Mouse (Mus musculus): Measurements from ENCODE around the gene Ankra2. TPM values are rescaled to one million over a fixed set of nuclear protein-coding genes. Genes with fewer than 3 reads are reported as not detected.

Ankra2 gene
- polyA plus RNA-seq (2012; ENCODE audit: insufficient read depth, insufficient read length, missing spikeins): 26.5 and 28.3 TPM in 2 replicates

GRCm38 (mm10) chr13:98262636-98263457 lies at the start of gene Ankra2, which contains the start of gene Utp15:
Ankra2 (plus strand) TSS chr13:98263074.
Utp15 (minus strand) TSS chr13:98263041.
- peak within 1 kb of the TSS; percentile 90 for H3K4me3 ChIP-seq (ENCODE audit: insufficient read depth, low read length)
- H3K27ac ChIP-seq (ENCODE audit: insufficient read depth, low read depth, low read length): peak within 1 kb of the TSS; percentile 65
- H3K4me1 ChIP-seq (ENCODE audit: control insufficient read depth, insufficient read depth, low read length): peaks cover 5% of the 10 kb centered on the region; the same call in 1 of the 2 replicates
- TF ChIP-seq CTCF (IDR thresholded peaks at IDR 0.05; ENCODE audit: low read depth, low read length): no peak
- no peak for TF ChIP-seq POLR2A (IDR thresholded peaks at IDR 0.05; ENCODE audit: borderline replicate concordance, low read depth, low read length)

GRCm38 (mm10) chr13:98222848-98223247 lies 40.0 kb upstream of the Ankra2 start:
- Histone ChIP-seq H3K4me3 (ENCODE audit: insufficient read depth, low read length) (no peak overlapping the region), H3K27ac (ENCODE audit: insufficient read depth, low read depth, low read length) (no peak overlapping the region), H3K4me1 (ENCODE audit: control insufficient read depth, insufficient read depth, low read length) (no peaks in the 10 kb centered on the region; the same call in 1 of the 2 replicates)
- no peak for TF ChIP-seq POLR2A (IDR thresholded peaks at IDR 0.05; ENCODE audit: borderline replicate concordance, low read depth, low read length)
- peak; percentile 32; the same call in 1 of the 2 replicates for TF ChIP-seq CTCF (IDR thresholded peaks at IDR 0.05; ENCODE audit: low read depth, low read length)

DNA sequence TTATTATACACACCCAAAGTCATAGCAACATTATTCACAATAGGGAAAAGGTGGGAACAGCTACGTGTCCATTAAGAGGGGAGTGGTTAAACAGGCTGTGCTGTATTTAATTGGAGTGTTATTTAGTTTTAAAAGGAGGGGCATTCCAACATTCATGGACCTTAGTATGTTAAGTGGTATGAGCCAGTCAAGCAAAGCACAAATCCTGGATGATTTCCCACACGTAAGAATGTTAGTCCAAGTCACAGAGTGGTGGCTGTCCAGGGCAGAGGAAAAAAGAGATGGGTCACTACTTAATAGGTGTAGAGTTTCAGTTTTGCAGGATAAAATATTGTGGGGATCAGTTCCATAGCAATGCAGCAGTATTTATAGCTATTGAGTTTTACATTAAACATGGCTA lies 36.6 kb upstream of the Ankra2 start:
- no peak overlapping the region for H3K4me3 ChIP-seq (ENCODE audit: insufficient read depth, low read length)
- no peak overlapping the region for H3K27ac ChIP-seq (ENCODE audit: insufficient read depth, low read depth, low read length)
- TF ChIP-seq CTCF (IDR thresholded peaks at IDR 0.05; ENCODE audit: low read depth, low read length) (no peak), POLR2A (IDR thresholded peaks at IDR 0.05; ENCODE audit: borderline replicate concordance, low read depth, low read length) (no peak)
- no peaks in the 10 kb centered on the region for H3K4me1 ChIP-seq (ENCODE audit: control insufficient read depth, insufficient read depth, low read length)

GRCm38 (mm10) chr13:98230511-98230910 lies 32.4 kb upstream of the Ankra2 start:
- Histone ChIP-seq H3K4me1 (ENCODE audit: control insufficient read depth, insufficient read depth, low read length) (no peaks in the 10 kb centered on the region), H3K4me3 (ENCODE audit: insufficient read depth, low read length) (no peak overlapping the region), H3K27ac (ENCODE audit: insufficient read depth, low read depth, low read length) (no peak overlapping the region)
- TF ChIP-seq POLR2A (IDR thresholded peaks at IDR 0.05; ENCODE audit: borderline replicate concordance, low read depth, low read length) (no peak), CTCF (IDR thresholded peaks at IDR 0.05; ENCODE audit: low read depth, low read length) (no peak)

GRCm38 (mm10) chr13:98235451-98235850 lies 27.4 kb upstream of the Ankra2 start:
- Histone ChIP-seq H3K4me3 (ENCODE audit: insufficient read depth, low read length) (no peak overlapping the region), H3K27ac (ENCODE audit: insufficient read depth, low read depth, low read length) (no peak overlapping the region), H3K4me1 (ENCODE audit: control insufficient read depth, insufficient read depth, low read length) (no peaks in the 10 kb centered on the region)
- TF ChIP-seq CTCF (IDR thresholded peaks at IDR 0.05; ENCODE audit: low read depth, low read length) (no peak), POLR2A (IDR thresholded peaks at IDR 0.05; ENCODE audit: borderline replicate concordance, low read depth, low read length) (no peak)

DNA sequence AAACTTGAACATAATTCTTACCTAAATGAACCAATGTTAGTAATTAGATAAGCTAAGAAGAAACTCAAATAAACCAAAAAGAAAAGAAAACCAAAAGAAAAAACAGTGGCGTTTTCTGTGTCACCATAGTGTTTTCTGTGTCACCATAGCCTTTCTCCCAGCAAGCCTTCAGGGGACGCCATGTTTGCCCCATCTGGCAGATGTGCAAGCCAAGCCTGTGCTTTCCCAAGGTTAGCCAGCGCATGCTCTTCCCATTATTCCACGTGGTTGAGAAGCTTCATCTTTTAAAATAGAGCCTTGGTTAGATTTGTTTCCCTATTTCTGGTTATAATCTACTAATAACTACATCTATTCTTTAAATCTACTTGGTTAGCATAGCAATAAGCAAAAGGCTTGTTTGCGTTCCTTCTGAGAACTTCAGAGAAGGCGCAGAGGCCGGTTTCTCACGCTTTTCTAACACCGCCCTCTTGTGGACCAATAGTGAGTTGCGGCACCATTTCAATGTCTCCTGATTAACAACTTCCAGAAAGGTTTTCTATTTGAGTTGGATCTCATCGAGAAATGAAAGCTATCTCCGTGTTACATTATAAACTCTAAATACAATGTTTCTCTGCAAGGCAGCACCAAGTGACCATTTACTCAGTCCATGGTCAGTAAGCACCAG lies 22.8 kb upstream of the Ankra2 start:
- TF ChIP-seq POLR2A (IDR thresholded peaks at IDR 0.05; ENCODE audit: borderline replicate concordance, low read depth, low read length): no peak
- peak; percentile 58 for TF ChIP-seq CTCF (IDR thresholded peaks at IDR 0.05; ENCODE audit: low read depth, low read length)
- no peak overlapping the region for H3K4me3 ChIP-seq (ENCODE audit: insufficient read depth, low read length)
- no peak overlapping the region for H3K27ac ChIP-seq (ENCODE audit: insufficient read depth, low read depth, low read length)
- peaks cover 4% of the 10 kb centered on the region for H3K4me1 ChIP-seq (ENCODE audit: control insufficient read depth, insufficient read depth, low read length)

DNA sequence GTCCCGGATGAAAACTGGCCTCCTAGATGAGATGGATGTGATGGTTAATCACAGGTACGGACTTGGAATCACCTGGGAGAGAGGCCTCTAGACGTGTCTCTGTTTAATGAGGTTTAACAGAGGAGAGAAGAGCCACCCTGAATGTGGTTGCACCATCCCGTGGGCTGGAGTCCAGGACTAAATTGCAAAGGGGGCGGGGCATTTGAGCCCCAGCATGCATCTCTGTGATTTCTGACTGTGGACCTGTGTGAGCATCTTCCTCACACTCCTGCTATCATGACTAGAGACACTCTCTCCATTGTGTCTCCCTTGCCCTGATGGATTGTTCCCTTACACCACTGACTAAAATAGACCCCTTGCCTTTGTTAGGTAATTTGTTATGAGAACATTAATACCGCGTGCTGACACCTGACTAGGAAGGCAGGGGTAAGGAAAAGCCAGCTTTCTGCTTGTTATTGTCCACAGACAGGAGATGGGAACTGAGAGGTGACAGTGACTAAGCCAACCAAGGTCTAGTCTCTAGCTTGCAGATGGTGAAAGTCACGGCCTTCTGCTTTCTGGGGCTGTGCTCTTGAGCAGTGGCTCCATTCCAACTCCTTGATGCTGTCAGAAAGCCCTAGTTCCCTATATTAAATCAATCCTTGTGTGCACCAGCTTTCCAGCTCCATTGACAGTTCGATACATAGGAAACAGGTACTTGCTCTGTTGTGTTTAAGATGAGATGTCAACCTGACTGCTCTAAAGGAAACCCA lies 21.2 kb upstream of the Ankra2 start:
- TF ChIP-seq POLR2A (IDR thresholded peaks at IDR 0.05; ENCODE audit: borderline replicate concordance, low read depth, low read length): no peak
- no peak for TF ChIP-seq CTCF (IDR thresholded peaks at IDR 0.05; ENCODE audit: low read depth, low read length)
- no peak overlapping the region for H3K4me3 ChIP-seq (ENCODE audit: insufficient read depth, low read length)
- H3K27ac ChIP-seq (ENCODE audit: insufficient read depth, low read depth, low read length): no peak overlapping the region
- peaks cover 4% of the 10 kb centered on the region for H3K4me1 ChIP-seq (ENCODE audit: control insufficient read depth, insufficient read depth, low read length)

DNA sequence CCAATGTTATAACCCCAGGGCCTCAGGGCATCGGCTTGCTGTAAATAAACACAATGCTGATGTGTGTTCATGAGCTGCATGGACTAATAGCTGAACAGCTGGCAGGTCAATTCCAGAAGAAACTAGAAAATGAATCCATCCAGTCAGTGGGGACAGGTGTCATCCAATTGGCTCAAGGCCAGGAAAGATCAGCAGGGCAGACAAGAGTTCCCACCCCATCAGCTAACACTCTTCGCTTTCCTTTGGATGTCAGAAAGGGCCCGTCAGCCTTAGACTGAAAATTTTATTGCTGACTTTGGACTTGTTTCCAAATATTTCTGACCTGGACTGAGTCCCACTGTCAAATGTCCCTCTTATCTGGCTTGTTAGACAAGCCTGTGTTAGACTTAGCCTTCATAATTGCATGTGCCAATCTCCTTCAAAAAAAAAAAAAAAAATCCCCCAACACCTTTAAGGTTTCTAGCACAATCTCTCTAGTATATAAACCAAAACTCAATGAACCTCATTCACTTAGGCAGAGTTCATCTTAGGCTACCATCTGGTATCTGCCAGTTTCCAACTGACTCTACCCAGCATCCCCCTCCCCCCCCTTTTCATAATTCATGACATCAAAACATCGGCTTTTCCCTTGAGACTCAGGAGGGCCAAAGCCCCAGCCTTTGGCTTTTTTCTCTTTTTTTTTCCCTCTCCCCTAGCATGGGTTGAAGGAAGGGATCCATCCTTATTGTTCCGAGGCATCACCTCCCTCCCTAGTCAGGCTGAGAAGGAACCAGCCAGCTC lies 18.1 kb upstream of the Ankra2 start:
- TF ChIP-seq POLR2A (IDR thresholded peaks at IDR 0.05; ENCODE audit: borderline replicate concordance, low read depth, low read length) (no peak), CTCF (IDR thresholded peaks at IDR 0.05; ENCODE audit: low read depth, low read length) (no peak)
- Histone ChIP-seq H3K4me3 (ENCODE audit: insufficient read depth, low read length) (no peak overlapping the region), H3K4me1 (ENCODE audit: control insufficient read depth, insufficient read depth, low read length) (peaks cover 4% of the 10 kb centered on the region), H3K27ac (ENCODE audit: insufficient read depth, low read depth, low read length) (no peak overlapping the region)

DNA sequence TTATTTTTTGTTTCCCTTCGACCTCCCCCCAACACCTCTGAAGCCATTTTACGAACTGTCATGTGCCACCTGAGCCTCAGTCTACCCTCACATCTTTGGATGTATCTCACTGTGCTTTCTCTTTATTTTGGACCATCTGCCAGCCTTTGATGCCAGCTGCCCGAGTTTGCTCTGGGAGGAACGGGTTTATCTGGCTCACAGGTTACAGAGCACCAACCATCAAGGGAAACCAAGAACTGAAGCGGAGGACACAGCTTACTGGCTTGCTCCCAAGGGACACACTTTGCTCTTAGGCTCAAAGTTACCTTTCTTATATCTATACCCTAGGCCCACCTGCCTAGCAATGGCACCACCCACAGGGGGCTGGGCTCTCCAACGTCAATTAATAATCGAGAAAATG lies 17.5 kb upstream of the Ankra2 start:
- Histone ChIP-seq H3K27ac (ENCODE audit: insufficient read depth, low read depth, low read length) (no peak overlapping the region), H3K4me3 (ENCODE audit: insufficient read depth, low read length) (no peak overlapping the region), H3K4me1 (ENCODE audit: control insufficient read depth, insufficient read depth, low read length) (peaks cover 4% of the 10 kb centered on the region)
- TF ChIP-seq POLR2A (IDR thresholded peaks at IDR 0.05; ENCODE audit: borderline replicate concordance, low read depth, low read length): no peak
- TF ChIP-seq CTCF (IDR thresholded peaks at IDR 0.05; ENCODE audit: low read depth, low read length): no peak

Measured in bone marrow macrophage, adult 2 months (primary cell).